Mouse (Mus musculus): ENCODE data around the gene Wfdc18. TPM values are rescaled to one million over a fixed set of nuclear protein-coding genes. Genes with fewer than 3 reads are reported as not detected.

The Wfdc18 gene
- total RNA-seq (2017) = not detected in 2 replicates

- no peak for ATAC-seq (replicated peaks; ENCODE audit: low read depth, poor library complexity, severe bottlenecking)
Measured at GRCm38 (mm10) chr11:83708715-83709114, at the start of gene Wfdc18. TSS of gene Wfdc18 (plus strand) at chr11:83709015.

GRCm38 (mm10) chr11:83662204-83662603 lies 46.6 kb upstream of the Wfdc18 start, which contains the start of gene Ccl4:
TSS of gene Ccl4 (plus strand) at chr11:83662584.
- peak; percentile 82 for ATAC-seq (replicated peaks; ENCODE audit: low read depth, poor library complexity, severe bottlenecking)

- ATAC-seq (replicated peaks; ENCODE audit: low read depth, poor library complexity, severe bottlenecking) = 0 out of 2 replicates have a peak, but pooled peaks have one; percentile 26
Measured at GRCm38 (mm10) chr11:83663532-83663931, 45.3 kb upstream of the Wfdc18 start.

- no peak for ATAC-seq (replicated peaks; ENCODE audit: low read depth, poor library complexity, severe bottlenecking)
Measured at GRCm38 (mm10) chr11:83671743-83672142, 37.1 kb upstream of the Wfdc18 start.

DNA sequence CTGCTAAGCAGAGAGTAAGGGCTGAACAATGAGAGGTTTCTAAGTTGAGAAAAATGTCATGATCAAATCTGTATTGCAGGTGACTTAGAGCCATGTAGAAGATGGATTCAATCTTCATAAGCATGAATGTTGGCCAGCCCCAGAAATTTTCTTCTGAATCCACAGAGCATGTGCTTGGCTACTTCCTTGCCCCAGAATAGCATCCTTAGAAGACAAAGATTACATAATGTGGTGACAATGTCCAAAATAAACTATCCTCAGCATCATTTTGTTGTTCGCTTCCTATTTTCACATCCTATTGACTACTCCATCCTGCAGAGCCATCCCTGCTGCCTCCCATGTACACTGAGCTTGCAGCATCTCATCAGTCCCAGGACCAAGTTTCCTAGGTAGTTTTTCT lies 33.1 kb upstream of the Wfdc18 start:
- ATAC-seq (replicated peaks; ENCODE audit: low read depth, poor library complexity, severe bottlenecking) = no peak

- ATAC-seq (replicated peaks; ENCODE audit: low read depth, poor library complexity, severe bottlenecking) = no peak
Measured at GRCm38 (mm10) chr11:83689918-83690317, 18.9 kb upstream of the Wfdc18 start.

GRCm38 (mm10) chr11:83692008-83692407 lies 16.8 kb upstream of the Wfdc18 start:
- ATAC-seq (replicated peaks; ENCODE audit: low read depth, poor library complexity, severe bottlenecking) = no peak

DNA sequence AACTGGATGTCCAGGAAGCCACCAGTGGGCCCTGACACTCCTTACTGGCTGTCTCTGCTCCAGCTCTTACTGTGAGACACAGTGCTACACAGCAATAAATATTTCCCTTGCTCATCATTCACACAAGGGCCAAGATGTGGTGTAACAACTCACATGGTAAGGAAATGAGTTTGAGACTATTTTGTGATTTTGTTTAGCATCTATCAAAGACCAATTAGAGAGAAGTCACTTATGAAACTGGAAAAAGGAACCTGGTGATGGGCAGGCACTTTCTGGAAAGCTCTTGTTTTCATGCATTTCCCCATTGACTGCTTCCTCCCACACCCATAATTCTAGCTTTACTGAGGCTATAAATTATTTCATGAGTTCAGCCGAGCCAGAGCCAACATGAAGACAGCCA lies 5.1 kb upstream of the Wfdc18 start, which contains the start of gene Wfdc17:
Gene Wfdc17 (plus strand): TSS at position 287 of the 400 bp plus-strand sequence.
- peak; percentile 60 for ATAC-seq (replicated peaks; ENCODE audit: low read depth, poor library complexity, severe bottlenecking)

DNA sequence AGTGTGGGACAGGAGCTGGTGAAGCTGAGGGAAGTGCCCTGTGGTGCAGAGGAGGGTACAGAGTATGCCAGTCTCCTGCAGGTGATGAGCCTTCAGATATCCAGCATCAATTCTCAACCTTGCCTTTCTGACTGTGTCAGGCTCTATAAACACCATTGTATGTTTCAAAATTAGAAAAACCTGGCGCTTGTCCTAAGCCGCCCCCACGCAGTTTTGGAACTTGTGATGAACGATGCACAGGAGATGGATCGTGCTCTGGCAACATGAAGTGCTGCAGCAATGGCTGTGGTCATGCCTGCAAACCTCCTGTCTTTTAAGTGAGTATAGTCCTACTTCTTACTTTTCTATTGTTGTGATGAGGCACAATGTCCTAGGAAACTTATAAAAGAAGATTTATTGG lies 868 bp downstream of the Wfdc18 start:
- no peak for ATAC-seq (replicated peaks; ENCODE audit: low read depth, poor library complexity, severe bottlenecking)

DNA sequence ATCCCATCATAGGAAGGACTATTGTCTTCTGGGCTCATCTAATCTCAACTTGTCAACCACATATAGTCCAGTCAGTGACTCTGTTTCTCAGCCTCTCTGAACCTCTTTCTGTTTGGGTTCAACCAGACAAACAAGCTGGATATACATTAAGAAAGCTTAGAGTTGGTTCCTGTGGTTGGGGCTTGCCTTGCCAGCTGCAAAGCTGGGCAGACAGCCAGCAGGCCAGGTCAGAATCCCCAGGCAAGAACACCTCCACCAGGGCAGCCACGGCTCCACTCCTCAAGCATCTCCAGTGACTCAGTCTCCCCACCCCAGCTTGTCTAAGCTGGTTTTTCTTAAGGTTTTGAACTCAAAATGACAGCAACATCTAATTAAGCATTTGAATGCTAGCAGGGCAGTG lies 3.9 kb downstream of the Wfdc18 start:
- ATAC-seq (replicated peaks; ENCODE audit: low read depth, poor library complexity, severe bottlenecking) = no peak

- peak; percentile 39; the same call in 1 of the 2 replicates for ATAC-seq (replicated peaks; ENCODE audit: low read depth, poor library complexity, severe bottlenecking)
Measured at GRCm38 (mm10) chr11:83713925-83714324, 5.1 kb downstream of the Wfdc18 start.

DNA sequence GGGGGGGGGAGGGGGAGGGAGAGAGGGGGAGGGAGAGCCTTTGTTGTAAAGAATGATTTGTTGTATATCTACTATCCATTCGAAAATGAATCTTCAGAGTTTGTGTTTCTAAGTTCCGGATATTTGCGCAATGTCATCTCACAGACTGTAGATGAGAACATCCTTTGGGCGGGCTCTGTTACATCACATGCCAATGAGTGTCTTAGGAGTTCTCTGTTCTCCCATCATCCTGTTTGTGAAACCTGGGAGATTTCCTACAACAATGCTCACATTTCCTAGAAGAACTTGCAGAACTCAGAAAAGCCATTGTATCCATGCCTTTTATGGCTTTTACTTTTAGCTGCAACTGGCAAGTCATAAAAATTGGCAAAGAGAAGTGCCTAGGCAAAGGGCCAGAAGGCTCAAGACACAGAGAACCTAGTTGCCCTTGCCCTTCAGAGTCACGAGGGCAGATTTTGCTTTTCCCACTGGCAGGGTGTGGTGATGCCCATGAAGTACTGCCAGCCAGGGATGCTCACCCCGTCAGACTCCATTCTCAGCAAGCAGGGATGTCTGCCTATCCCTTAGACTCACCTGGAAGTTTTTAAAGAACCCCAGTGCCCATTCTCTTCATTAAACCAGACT lies 8.3 kb downstream of the Wfdc18 start:
- ATAC-seq (replicated peaks; ENCODE audit: low read depth, poor library complexity, severe bottlenecking) = no peak

- ATAC-seq (replicated peaks; ENCODE audit: low read depth, poor library complexity, severe bottlenecking) = no peak
Measured at GRCm38 (mm10) chr11:83720766-83721165, 12.0 kb downstream of the Wfdc18 start.

- peak; percentile 68 for ATAC-seq (replicated peaks; ENCODE audit: low read depth, poor library complexity, severe bottlenecking)
Measured at GRCm38 (mm10) chr11:83728757-83729432, 20.1 kb downstream of the Wfdc18 start.

DNA sequence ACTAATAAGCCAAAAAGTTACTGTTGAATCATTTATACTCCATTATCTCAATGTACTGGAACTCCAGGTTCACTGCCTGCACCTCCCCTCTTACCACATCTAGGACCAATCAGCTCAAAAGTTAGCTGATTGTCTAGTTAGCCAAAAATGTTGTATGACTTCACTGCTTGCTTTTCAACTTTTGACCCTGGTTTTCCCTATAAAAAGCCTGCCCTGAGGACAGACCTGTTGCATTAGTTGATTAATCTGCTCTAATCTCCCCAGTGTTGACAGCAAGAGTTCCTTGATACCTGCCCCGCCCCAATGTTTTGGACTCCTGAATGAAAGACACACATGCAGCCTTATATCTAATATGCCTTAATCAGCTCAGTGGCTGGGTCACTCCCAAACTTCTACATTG lies 22.3 kb downstream of the Wfdc18 start:
- no peak for ATAC-seq (replicated peaks; ENCODE audit: low read depth, poor library complexity, severe bottlenecking)

- no peak for ATAC-seq (replicated peaks; ENCODE audit: low read depth, poor library complexity, severe bottlenecking)
Measured at GRCm38 (mm10) chr11:83733071-83733640, 24.3 kb downstream of the Wfdc18 start.

- no peak for ATAC-seq (replicated peaks; ENCODE audit: low read depth, poor library complexity, severe bottlenecking)
Measured at GRCm38 (mm10) chr11:83734215-83734614, 25.4 kb downstream of the Wfdc18 start.

DNA sequence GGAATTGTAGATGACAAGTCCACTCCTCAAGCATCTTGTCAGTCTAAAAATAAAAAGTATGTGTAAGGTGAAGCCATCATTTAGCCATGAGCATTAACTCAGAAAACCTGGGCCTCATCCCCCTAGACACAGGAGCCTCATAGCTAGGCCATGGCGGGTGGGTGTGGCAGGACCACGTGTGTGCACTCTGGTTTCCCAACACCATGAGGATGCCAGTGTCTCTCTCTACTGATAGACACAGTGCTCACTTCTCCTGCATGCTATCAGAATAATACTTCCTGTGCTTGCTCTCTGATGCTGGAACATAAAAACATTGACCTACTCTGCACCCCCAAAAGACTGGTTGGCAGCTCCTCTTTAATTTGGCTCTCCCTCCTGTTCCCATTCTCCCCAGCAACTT lies 27.1 kb downstream of the Wfdc18 start:
- ATAC-seq (replicated peaks; ENCODE audit: low read depth, poor library complexity, severe bottlenecking) = 0 out of 2 replicates have a peak, but pooled peaks have one; percentile 24

- ATAC-seq (replicated peaks; ENCODE audit: low read depth, poor library complexity, severe bottlenecking) = peak; percentile 58
Measured at GRCm38 (mm10) chr11:83737109-83737558, 28.3 kb downstream of the Wfdc18 start.

DNA sequence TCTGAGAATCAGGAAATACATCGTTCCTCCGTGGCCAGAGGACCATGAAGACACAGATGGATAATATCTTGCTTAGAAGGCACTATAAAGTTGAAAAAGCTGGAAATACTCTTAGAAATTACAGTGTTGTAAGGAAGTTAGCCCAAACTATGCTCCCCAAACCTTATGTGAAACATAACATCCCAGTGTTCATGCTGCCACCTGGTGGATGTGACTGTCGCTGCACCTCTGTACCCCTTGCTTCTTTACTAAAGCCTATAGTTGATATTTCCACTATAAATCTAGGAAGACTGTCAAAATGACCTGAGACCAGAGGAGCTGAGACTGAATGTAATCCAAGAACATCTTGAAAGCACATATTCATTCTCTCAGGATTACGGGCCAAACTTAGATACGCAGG lies 30.4 kb downstream of the Wfdc18 start:
- ATAC-seq (replicated peaks; ENCODE audit: low read depth, poor library complexity, severe bottlenecking) = peak; percentile 70

GRCm38 (mm10) chr11:83740443-83740991 lies 31.7 kb downstream of the Wfdc18 start:
- no peak for ATAC-seq (replicated peaks; ENCODE audit: low read depth, poor library complexity, severe bottlenecking)

All from common myeloid progenitor, adult 5-6 weeks (primary cell).